Mouse (Mus musculus): Measurements from ENCODE around the gene Ces1d. TPM values are rescaled to one million over a fixed set of nuclear protein-coding genes. Genes with fewer than 3 reads are reported as not detected.
A peak's percentile ranks its signal among the peaks of the same experiment; 100 is the strongest.

Gene Ces1d
- 0.15 TPM in 1 of 2 replicates, not detected in the other for total RNA-seq (2014; rRNA removed)
- 0.29 TPM in 1 of 2 replicates, not detected in the other for polyA plus RNA-seq (2015; fragmentation: Nextera tagmentation; extraction: Ambion mirVana)

DNA sequence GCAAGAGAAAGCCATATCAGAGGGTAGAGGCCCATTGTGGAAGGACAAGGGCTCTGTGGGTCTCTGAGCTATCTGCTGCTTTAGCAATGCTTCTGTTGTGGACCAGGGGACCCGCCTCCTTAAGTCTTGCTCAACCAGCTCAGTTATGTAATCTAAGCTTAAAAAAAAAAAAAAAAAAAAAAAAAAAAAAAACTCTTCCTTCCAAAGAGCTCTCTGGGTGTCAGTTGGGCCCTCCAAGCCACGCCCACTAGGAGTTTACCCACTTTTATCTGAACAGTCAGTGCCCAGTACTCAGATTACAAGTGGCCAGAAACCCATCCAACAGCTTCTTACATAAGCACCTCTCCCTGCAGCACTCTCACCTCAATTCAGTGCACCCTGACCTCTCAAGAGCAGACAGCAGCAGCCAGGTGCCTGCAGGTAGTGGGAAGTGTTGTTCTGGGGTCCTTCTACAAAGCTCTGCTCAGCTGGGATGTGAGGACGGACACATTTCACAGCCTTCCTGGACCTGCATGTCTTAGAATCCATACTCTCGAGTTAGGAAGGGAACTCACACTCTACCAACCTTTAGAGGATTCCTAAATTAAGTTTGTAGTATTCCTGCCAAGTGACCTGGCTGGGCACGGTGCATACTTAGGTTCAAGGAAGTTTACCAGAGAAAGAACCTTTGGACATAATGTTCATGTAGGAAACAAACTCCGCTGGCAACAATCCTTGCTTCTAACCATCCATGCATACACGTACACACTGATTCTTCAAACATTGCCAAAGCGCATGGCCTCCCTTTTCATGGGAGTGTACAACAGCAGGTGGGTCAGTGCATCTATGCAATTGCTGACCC, at the start of gene Ces1d:
Gene Ces1d, minus strand, starts transcription at position 154 of the 841 bp plus-strand sequence.
- Histone ChIP-seq H3K27ac (ENCODE audit: low read depth, low read length) (no peak within 1 kb of the TSS), H3K9ac (no peak within 1 kb of the TSS), H3K27me3 (ENCODE audit: insufficient read depth, low read length) (no peaks in the 10 kb centered on the region), H3K9me3 (ENCODE audit: low read length) (no peaks in the 10 kb centered on the region), H3K36me3 (ENCODE audit: insufficient read depth) (no peaks in the 10 kb centered on the region), H3K4me1 (ENCODE audit: insufficient read depth) (no peaks in the 10 kb centered on the region), H3K4me3 (ENCODE audit: low read depth, low read length) (no peak within 1 kb of the TSS), H3K4me2 (ENCODE audit: low read depth) (no peak within 1 kb of the TSS)
- 83% methylated on average over 8 of the region's 8 CpGs for WGBS
- DNase-seq (no peak), ATAC-seq (no peak)
- TF ChIP-seq CTCF (IDR thresholded peaks at IDR 0.05; ENCODE audit: low read depth) = no peak

DNA sequence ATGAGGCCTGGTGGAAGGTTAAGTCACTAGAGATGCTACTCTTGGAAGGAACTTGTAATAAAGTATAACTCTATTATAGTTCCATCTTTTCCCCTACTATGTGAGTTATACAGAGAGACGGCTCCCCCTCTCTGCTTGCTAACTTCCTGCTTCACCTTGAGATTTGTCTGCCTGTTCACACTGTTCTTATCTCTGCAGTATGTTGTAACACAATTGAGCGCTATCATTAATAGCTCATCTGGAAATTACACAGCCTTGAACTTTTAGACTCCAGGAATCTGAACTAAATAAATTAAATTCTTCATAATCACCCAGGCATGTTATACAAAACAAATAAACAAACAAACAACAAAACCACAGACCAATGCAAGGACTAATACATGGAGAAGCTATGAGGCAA, 48.4 kb upstream of the Ces1d start:
- Histone ChIP-seq H3K36me3 (ENCODE audit: insufficient read depth) (no peaks in the 10 kb centered on the region), H3K27ac (ENCODE audit: low read depth, low read length) (no peak overlapping the region), H3K27me3 (ENCODE audit: insufficient read depth, low read length) (no peaks in the 10 kb centered on the region), H3K9me3 (ENCODE audit: low read length) (no peaks in the 10 kb centered on the region), H3K4me1 (ENCODE audit: insufficient read depth) (no peaks in the 10 kb centered on the region), H3K4me3 (ENCODE audit: low read depth, low read length) (no peak overlapping the region), H3K9ac (no peak overlapping the region), H3K4me2 (ENCODE audit: low read depth) (no peak overlapping the region)
- ATAC-seq = no peak
- WGBS = 93% methylated on average over 2 of the region's 2 CpGs
- no peak for DNase-seq
- no peak for TF ChIP-seq CTCF (IDR thresholded peaks at IDR 0.05; ENCODE audit: low read depth)

DNA sequence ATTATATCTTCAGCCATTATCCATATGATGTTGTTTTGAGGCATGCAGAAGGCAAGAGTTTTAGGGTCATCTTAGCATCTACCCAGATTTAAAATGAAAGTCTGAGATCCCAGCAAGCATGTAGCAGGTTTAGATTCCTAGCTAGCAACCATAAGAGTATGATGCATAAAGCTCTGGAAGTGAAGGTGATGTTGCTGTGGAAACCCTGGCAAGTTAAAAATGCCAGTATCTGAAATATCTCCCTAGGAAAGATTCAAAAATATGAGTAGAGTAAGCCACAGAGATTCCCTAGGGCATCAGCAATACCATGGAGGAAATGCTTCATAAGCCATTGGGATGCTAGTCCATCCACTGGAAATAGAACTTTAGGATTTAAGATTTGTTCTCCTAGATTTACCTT, 42.2 kb upstream of the Ces1d start:
- Histone ChIP-seq H3K36me3 (ENCODE audit: insufficient read depth) (no peaks in the 10 kb centered on the region), H3K4me1 (ENCODE audit: insufficient read depth) (no peaks in the 10 kb centered on the region), H3K27ac (ENCODE audit: low read depth, low read length) (0 out of 2 replicates have a peak overlapping the region, but pooled peaks have one; percentile 1), H3K4me3 (ENCODE audit: low read depth, low read length) (no peak overlapping the region), H3K9me3 (ENCODE audit: low read length) (no peaks in the 10 kb centered on the region), H3K27me3 (ENCODE audit: insufficient read depth, low read length) (no peaks in the 10 kb centered on the region), H3K9ac (no peak overlapping the region), H3K4me2 (ENCODE audit: low read depth) (no peak overlapping the region)
- ATAC-seq (no peak), DNase-seq (no peak)
- TF ChIP-seq CTCF (IDR thresholded peaks at IDR 0.05; ENCODE audit: low read depth) = no peak

DNA sequence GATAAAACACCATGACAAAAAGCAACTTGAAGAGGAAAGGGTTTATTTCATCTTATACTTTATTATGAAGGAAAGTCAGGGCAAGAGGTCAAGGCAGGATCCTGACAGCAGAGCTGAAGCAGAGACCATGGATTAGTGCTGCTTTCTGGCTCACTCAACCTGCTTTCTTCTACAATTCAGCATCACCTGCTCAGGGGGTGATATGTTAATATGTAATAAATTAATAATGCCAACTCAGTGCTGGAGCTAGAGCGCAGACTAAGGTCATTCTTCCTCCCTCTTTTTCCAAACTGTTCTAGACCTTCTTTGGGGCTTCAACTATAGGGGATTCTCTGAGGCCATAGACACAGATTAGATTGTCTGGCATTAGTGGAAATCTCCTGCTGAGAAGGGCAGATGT, 38.0 kb upstream of the Ces1d start:
- WGBS = 95% methylated on average over 1 of the region's 1 CpGs
- Histone ChIP-seq H3K27ac (ENCODE audit: low read depth, low read length) (no peak overlapping the region), H3K4me3 (ENCODE audit: low read depth, low read length) (no peak overlapping the region), H3K9me3 (ENCODE audit: low read length) (no peaks in the 10 kb centered on the region), H3K9ac (no peak overlapping the region), H3K36me3 (ENCODE audit: insufficient read depth) (no peaks in the 10 kb centered on the region), H3K4me2 (ENCODE audit: low read depth) (no peak overlapping the region), H3K27me3 (ENCODE audit: insufficient read depth, low read length) (no peaks in the 10 kb centered on the region), H3K4me1 (ENCODE audit: insufficient read depth) (no peaks in the 10 kb centered on the region)
- TF ChIP-seq CTCF (IDR thresholded peaks at IDR 0.05; ENCODE audit: low read depth) = no peak
- ATAC-seq (no peak), DNase-seq (no peak)

DNA sequence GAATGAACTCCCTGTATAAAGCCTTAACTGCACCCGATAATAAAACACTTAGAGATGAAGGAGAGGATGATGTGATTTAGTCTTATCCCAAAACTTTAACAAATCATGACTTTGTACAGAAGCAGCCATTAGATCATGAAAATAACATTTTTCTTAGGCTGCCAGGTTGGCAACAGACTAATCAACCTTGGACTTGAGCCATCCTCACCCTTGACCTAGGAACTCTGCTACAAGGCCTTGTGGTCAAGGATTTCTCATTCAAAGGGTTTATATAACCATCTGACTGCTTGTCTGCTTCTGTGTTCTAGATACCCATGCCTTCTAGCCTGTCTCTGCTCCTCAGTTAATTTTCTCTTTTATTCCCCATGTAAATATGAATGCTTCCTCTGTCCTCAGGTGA, 37.1 kb upstream of the Ces1d start:
- ATAC-seq (no peak), DNase-seq (no peak)
- Histone ChIP-seq H3K36me3 (ENCODE audit: insufficient read depth) (no peaks in the 10 kb centered on the region), H3K27me3 (ENCODE audit: insufficient read depth, low read length) (no peaks in the 10 kb centered on the region), H3K27ac (ENCODE audit: low read depth, low read length) (no peak overlapping the region), H3K9me3 (ENCODE audit: low read length) (no peaks in the 10 kb centered on the region), H3K4me2 (ENCODE audit: low read depth) (no peak overlapping the region), H3K9ac (no peak overlapping the region), H3K4me1 (ENCODE audit: insufficient read depth) (no peaks in the 10 kb centered on the region), H3K4me3 (ENCODE audit: low read depth, low read length) (no peak overlapping the region)
- no peak for TF ChIP-seq CTCF (IDR thresholded peaks at IDR 0.05; ENCODE audit: low read depth)
- 94% methylated on average over 1 of the region's 1 CpGs for WGBS

DNA sequence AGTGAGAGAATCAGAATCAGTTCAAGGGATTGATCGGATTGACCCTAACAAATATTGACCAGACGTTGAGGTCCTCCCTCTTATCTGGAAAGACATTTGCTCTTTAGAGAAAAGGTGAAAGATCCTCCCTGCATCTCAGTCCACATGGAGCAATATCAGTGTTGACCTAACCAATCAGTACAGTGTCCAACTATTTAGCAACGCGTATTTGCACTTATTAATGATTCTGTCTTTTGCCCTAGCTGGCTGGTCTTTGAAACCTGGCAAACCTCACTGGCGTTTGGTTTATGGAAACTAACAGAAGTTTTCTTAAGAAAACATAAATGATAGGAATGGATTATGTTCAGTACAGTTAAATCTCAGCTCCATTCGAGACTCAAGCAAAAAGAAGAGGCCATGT, 36.4 kb upstream of the Ces1d start:
- Histone ChIP-seq H3K9me3 (ENCODE audit: low read length) (no peaks in the 10 kb centered on the region), H3K27ac (ENCODE audit: low read depth, low read length) (no peak overlapping the region), H3K27me3 (ENCODE audit: insufficient read depth, low read length) (no peaks in the 10 kb centered on the region), H3K9ac (no peak overlapping the region), H3K4me3 (ENCODE audit: low read depth, low read length) (no peak overlapping the region), H3K4me1 (ENCODE audit: insufficient read depth) (no peaks in the 10 kb centered on the region), H3K36me3 (ENCODE audit: insufficient read depth) (no peaks in the 10 kb centered on the region), H3K4me2 (ENCODE audit: low read depth) (no peak overlapping the region)
- WGBS = 89% methylated on average over 6 of the region's 6 CpGs
- no peak for TF ChIP-seq CTCF (IDR thresholded peaks at IDR 0.05; ENCODE audit: low read depth)
- DNase-seq = no peak
- no peak for ATAC-seq

DNA sequence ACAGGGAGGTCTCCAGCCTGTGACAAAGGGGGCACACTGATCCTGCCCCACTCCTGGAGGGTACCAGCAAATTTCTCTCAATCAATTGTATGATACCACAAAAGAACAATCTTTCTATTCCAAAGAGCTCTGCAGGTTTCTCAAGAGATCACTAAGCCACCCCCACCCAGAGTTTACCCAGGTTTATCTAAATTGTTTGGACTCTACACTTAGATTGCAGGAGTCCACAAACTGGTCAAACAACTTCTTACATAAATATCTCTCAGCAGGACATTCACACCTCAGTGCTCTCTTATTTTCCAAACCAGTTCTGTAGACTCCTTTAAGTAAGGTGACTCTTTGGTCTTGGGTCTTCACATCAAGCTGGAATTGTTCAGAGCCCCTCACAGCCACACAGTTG, 31.8 kb upstream of the Ces1d start, which contains the start of gene Ces1e:
Gene Ces1e, minus strand, starts transcription at position 174 of the 400 bp plus-strand sequence.
- no peak for ATAC-seq
- no peaks in the 10 kb centered on the region for H3K36me3 ChIP-seq (ENCODE audit: insufficient read depth)
- no peak for TF ChIP-seq CTCF (IDR thresholded peaks at IDR 0.05; ENCODE audit: low read depth)

More for the DNA sequence above, 31.8 kb upstream of the Ces1d start, which contains the start of gene Ces1e:
- no peaks in the 10 kb centered on the region for H3K4me1 ChIP-seq (ENCODE audit: insufficient read depth)
- no peaks in the 10 kb centered on the region for H3K9me3 ChIP-seq (ENCODE audit: low read length)
- H3K4me2 ChIP-seq (ENCODE audit: low read depth) = no peak within 1 kb of the TSS
- no peak within 1 kb of the TSS for H3K9ac ChIP-seq
- no peaks in the 10 kb centered on the region for H3K27me3 ChIP-seq (ENCODE audit: insufficient read depth, low read length)
- no peak for DNase-seq
- no peak within 1 kb of the TSS for H3K27ac ChIP-seq (ENCODE audit: low read depth, low read length)
- H3K4me3 ChIP-seq (ENCODE audit: low read depth, low read length) = no peak within 1 kb of the TSS

Measured in forebrain, postnatal 0 days (tissue).